Mouse (Mus musculus) splenic B cell, adult 2 months (primary cell): Measurements from ENCODE around the gene Wwox.
A peak's percentile ranks its signal among the peaks of the same experiment; 100 is the strongest.

Experiments used
- DNase-seq: peaks from one replicate; pipeline ENCODE4 v3.0.0-alpha.2; 2011; ENCODE audit warnings: low read depth, low spot score
- H3K27me3 ChIP-seq: 2 replicates; pipeline ENCODE4 v1.6.1; 2012; ENCODE audit warnings: mild to moderate bottlenecking, low read length, moderate library complexity, mixed read lengths; ENCODE audit not compliant: control insufficient read depth, poor library complexity, insufficient read depth, severe bottlenecking
- H3K36me3 ChIP-seq: 2 replicates; pipeline ENCODE4 v1.6.1; 2012; ENCODE audit warnings: mild to moderate bottlenecking, low read length, moderate library complexity, mixed read lengths; ENCODE audit not compliant: control insufficient read depth, poor library complexity, insufficient read depth, severe bottlenecking

Wwox gene

DNA sequence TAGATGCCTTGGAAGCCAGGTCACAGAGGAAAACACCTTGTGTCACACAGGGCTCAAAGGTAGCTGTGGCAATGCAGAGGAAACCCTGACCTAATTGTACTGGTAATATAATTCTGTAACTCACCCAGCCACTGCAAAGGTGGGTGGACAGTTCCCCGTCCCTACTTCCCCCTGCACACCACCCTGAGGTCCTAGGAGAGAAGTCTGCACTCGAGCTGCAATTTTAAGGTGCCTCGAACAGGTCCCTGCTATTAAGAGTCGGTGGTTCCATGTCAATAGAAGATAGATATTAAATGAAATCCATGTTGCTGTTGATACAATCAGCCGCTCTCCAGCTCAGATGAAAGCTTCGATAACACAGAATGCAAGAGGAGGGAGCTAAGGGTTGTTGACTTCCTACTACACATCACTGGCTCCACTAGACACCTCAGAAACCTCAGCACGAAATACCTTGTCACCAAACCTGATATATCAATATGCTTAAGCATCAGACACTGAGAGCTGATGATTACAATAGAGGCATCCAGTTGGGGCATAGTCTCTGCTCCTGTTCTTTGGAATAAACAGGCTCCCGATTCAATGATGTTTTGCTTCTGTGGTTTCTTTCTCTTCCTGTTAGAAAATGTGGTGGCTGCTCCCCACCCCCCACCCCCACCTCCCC, 441.1 kb downstream of the Wwox start:
- Histone ChIP-seq H3K27me3 (no peaks in the 10 kb centered on the region), H3K36me3 (no peaks in the 10 kb centered on the region)
- peak; percentile 60 for DNase-seq

DNA sequence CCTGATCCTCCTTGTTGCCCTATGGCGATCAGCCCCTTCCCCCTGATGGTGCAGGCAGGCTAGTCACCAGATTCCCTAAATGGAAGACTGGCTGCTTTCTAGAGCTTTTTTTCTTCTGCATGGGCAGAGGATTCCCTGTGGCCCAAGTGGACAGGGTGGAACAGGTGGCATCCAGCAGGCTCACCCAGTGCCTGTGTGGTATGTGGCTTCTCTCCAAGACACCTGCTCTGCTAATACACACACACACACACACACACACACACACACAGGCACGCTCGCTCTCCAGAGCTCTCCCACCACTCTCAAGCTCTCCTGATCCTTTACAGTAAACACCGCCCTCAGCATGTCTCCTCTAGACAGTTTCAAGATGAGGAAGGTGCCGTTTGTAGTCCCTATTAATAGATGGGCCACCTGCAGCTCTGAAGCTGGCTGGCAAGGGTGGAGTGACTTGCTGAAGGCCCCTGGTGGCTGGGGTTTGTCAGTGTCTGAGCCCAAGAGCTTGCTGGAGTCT, 442.5 kb downstream of the Wwox start:
- DNase-seq, result peak; percentile 85
- no peaks in the 10 kb centered on the region for H3K36me3 ChIP-seq
- H3K27me3 ChIP-seq, result no peaks in the 10 kb centered on the region

DNA sequence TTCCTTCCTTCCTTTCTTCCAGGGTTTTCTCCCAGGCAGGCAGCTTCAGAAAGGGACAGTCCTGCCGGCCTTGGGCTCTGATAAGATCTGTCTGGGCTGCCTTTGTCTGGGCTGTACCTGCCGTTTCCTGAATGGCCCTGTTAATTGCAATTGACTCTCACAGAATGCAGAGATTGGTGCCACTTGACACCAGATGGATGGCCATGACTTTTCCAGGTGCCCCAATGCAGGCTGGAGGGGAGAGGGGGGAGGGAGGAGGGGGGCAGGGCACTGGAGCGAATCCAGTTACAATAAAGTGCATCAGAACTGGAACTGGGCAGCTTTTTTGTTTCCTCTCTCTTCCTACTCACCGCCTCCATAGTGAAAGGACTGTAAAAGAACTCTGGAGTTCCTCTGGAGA, 443.0 kb downstream of the Wwox start:
- Histone ChIP-seq H3K27me3 (no peaks in the 10 kb centered on the region), H3K36me3 (no peaks in the 10 kb centered on the region)
- DNase-seq, result no peak

DNA sequence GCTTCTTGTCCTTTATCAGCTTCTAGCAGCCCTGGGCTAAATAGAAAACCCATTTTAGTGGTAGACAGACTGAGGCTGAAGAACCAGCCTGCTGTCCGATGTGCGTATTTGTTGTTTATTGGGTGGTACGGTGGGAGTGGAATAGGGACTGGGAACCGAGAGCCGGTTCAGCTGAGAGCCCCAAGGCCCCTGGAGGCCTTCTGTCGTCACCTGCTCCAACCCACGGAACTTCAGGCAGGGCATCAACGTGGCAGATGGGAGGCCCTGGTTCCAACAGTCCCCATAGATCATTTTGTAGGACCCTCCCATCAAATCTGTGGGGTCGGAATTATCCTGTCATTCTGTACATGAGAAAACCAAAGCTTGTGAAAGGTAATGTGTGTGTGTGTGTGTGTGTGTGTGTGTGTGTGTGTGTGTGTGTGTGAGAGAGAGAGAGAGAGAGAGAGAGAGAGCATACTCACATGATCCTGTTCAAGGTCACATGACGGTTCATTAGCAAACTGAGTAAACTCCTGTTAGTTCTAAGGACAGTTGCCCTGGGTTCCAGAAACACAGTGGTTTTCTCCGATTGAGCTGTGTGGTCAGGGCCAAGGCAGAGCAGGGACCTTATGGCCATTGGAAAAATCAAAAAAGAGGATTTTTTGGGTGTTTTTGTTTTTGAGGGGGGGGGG, 443.6 kb downstream of the Wwox start:
- peak; percentile 61 for DNase-seq
- H3K27me3 ChIP-seq, result no peaks in the 10 kb centered on the region
- no peaks in the 10 kb centered on the region for H3K36me3 ChIP-seq

DNA sequence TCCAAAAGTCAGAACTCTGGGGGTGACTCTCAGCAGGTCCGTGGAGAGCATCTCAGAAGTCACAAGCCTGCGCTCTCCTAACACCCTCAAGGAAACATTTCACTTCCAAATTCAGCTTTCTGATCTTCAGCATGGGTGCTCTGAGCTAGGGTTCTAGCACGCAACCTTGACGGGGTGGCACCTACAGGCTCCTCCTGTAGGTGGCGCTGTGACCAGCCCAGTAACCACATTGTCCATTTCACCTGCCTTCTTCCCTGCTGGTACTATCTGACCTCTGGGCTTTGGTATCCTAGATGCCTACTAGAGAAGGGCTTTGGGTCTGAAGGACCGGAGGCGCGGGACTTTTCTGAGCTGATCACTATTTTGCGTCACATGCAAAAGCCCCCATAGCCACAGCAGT, 444.5 kb downstream of the Wwox start:
- Histone ChIP-seq H3K36me3 (no peaks in the 10 kb centered on the region), H3K27me3 (no peaks in the 10 kb centered on the region)
- DNase-seq, result peak; percentile 61

DNA sequence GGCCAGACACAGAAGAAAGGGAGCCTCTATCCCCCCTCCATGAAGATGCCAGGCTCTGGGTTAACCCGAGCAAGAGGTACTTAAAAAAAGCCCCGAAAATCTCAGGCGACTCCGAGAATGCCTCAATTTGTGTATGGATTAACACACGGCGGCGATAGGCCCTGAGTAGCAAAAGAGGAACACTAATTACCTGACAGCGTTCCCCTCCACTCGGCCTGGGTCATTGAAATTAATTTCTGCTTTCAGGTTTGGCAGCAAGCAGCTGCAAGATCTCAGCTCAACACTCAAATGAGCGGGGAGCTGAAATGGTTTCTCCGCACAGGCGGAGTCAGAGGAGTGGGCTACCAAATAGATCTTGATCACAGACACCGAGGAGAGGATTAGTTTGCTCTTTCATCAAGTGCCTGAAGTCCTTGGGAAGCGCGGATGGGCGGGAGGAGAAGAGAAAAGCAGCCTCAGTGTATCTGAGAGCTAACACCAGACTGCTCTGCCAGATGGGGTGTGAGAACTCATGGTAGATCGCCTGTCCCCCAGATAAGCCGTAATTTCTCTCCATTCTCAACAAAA, 445.7 kb downstream of the Wwox start:
- Histone ChIP-seq H3K27me3 (no peaks in the 10 kb centered on the region), H3K36me3 (no peaks in the 10 kb centered on the region)
- DNase-seq, result peak; percentile 52

DNA sequence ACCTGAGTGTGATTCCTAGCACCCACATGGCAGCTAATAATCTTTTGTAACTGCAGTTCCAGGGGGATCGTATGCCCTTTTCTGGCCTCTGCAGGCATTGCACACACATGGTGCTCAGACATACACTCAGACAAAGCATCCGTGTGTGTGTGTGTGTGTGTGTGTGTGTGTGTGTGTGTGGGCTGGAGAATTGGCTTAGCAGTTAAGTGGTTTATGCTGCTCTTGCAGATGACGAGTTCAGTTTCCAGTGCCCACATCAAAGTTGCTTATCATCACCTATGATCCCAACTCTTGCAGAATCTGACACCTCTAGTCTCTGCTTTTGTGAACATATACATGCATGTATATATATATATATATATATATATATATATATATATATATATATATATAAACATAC, 448.9 kb downstream of the Wwox start:
- no peaks in the 10 kb centered on the region for H3K36me3 ChIP-seq
- DNase-seq, result no peak
- H3K27me3 ChIP-seq, result no peaks in the 10 kb centered on the region

DNA sequence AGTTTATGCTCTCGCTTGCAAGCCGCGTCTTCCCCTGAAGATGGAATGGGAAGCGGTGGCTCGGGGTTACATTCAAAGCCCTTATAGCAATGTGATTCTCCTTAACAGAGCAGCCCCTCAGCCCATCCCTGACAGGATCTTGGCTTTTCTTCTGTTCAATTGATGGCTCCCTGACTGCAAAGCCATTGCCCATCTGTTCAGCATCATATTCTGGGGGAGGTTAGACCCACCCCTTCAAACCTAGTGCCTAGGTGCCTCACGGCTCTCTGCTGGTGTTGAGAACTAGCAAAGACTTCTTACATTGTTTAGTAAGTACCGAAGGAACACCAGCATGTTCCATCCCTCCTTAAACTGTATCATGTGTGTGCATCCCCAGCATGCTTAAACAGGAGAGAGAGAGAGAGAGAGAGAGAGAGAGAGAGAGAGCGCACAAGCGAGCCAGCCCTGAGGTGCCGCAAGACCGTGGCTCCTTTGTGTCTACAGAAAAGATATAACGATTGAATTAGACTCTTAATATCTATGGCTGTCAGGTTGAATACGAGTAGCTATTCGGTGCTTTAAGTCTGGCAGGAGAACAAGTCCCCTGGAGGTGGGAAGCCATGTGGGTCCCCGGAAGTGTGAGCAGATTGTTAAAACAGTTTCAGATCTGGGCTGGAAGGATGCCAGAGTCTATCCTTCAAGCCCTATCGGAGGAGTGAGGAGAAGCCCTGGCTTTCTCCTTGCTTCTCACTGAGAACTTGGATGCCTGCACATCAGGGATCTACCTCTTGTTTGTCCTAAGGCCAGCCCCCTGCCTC, 450.3 kb downstream of the Wwox start:
- no peaks in the 10 kb centered on the region for H3K27me3 ChIP-seq
- DNase-seq, result no peak
- H3K36me3 ChIP-seq, result no peaks in the 10 kb centered on the region

DNA sequence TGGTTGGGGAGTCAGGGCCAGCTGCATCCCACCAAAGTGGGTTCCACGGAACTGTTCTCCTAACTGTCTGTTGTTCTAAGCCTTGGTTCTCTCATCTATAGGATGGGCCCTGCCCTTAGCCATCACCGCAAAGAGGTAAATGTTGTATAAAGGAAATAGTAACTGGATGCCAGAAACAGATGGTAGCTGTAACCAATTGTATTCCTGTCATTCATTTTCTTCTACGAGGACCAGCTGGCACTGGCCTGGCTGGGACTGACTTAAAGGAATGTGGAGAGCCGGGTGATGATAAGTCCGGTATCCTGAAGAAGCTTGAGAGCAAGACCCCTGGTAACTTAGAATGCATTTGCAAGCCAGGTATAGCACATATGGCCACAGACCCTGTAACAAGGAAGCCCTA, 451.0 kb downstream of the Wwox start:
- no peaks in the 10 kb centered on the region for H3K27me3 ChIP-seq
- no peak for DNase-seq
- H3K36me3 ChIP-seq, result no peaks in the 10 kb centered on the region

DNA sequence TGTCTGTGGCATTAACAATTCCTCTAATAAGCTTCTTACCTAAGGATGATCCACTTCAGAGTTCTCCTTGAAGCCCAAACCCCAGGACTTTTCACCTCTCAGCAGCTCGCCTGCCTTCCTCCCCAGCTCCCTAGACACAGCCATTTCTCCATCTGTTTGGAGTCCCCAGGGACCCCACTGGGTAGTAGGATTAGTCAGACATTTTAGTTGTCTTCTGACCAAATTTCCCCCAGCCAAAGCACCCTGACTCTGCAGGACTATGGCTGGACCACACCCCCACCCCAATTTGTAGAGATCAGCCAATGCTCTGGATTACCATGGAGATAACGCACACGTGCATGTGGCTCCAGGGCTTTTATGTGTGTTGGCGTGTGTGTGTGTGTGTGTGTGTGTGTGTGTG, 451.8 kb downstream of the Wwox start:
- DNase-seq, result no peak
- H3K36me3 ChIP-seq, result no peaks in the 10 kb centered on the region

DNA sequence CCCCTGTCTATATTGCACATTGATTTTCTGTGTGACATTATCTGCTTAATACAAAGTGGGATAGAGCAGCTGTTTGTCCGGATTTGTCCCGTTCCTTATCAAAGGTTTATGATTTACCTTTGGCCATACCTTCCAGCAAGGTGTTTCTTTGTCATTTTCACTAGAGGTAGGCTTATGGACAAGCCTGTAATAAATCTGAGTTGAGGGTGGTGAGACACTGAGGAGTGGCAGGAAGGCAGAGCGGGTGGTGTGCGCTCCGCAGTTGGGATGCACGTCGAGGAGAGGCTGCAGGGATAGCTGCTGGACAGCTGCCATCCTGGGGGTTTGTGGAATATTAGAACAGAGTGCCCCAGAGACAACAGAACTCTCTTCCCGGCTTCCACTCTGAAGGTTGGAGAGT, 458.0 kb downstream of the Wwox start:
- Histone ChIP-seq H3K27me3 (no peaks in the 10 kb centered on the region), H3K36me3 (no peaks in the 10 kb centered on the region)
- no peak for DNase-seq

More for the DNA sequence above, 451.8 kb downstream of the Wwox start:
- no peaks in the 10 kb centered on the region for H3K27me3 ChIP-seq

DNA sequence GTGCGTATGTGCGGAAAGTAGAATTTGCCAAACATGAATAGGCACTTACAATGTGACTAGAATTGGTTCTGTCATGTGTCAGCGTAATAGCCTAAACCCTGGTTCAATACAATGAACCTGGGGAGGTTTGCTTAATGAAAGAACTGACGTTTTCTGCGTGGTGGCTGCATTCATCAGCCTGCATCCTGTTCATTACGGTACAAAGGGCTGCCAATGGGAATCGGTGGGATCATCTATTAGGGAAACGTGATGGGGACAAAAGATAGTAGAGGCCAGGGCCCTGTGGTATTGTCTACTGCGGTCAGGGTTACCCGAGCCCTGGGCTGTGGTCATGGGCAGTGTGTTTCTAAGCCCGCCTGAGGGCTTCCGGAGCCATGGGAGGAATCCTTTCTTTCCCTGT, 459.7 kb downstream of the Wwox start:
- H3K36me3 ChIP-seq, result no peaks in the 10 kb centered on the region
- no peaks in the 10 kb centered on the region for H3K27me3 ChIP-seq
- DNase-seq, result no peak

DNA sequence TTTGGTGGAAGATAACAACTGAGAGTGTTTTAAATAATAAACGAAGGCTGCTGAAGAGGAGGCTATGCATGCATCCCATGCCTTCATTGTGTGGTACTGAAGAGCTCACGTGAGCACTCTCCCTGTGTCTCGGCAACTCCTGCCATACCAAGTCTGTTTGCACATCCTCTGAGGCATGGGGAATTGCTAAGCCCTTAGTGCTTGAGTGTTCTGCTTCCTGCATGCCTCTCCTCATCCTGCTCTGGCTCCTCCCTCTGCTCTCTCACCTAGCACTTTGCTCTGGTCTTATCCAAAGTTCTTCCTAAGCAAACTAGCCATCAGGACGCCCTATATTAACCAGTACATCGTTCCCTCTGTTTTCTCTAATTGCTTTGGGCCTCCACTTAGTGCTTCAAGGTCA, 463.1 kb downstream of the Wwox start:
- no peaks in the 10 kb centered on the region for H3K27me3 ChIP-seq
- DNase-seq, result no peak

DNA sequence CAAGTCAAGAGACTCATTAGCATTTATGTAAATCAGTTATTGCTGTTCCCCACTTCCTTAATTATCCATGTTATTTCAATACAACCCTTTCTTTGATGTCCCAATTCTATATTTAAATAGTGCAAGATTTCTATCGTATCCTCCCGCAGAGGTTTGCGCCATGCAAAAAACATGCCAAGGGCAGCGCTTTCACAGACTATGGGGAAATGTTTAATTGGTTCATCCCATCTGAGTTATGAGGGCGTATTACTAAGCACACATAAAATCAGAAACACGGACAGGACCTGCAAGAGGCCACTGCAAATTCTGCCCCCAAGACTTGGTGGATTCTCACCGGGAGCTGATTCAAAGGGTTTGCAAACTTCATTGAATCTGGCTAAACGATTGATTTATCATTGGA, 468.6 kb downstream of the Wwox start:
- no peaks in the 10 kb centered on the region for H3K36me3 ChIP-seq
- no peak for DNase-seq
- H3K27me3 ChIP-seq, result no peaks in the 10 kb centered on the region

More for the DNA sequence above, 463.1 kb downstream of the Wwox start:
- no peaks in the 10 kb centered on the region for H3K36me3 ChIP-seq

DNA sequence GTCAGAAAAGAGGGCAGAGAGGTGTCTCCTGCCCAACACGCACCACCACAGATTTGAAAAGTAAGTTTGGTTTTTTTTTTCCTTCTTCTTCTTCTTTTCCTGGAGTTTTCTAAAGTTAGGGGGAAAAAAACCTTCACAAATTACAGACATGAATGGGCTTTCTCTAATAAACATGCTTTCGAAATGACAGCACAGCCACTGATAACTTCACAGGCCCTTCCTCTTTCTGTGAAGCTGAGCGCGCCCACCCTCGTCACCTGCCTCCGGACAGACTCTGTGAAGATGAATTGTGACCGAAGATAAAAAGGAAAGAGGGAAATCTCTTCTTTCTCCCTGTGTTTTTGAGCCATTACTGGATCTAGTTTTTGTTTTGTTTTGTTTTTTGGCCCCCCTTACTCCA, 469.1 kb downstream of the Wwox start:
- no peaks in the 10 kb centered on the region for H3K27me3 ChIP-seq
- no peaks in the 10 kb centered on the region for H3K36me3 ChIP-seq
- peak; percentile 52 for DNase-seq
